Mouse (Mus musculus) heart, embryonic 13.5 days (tissue): ENCODE measurements around the gene Plekhg4. TPM values are rescaled to one million over a fixed set of nuclear protein-coding genes. Genes with fewer than 3 reads are reported as not detected.

Experiments
- ATAC-seq: fragments of 200-750 bp; cut with Nextera tagmentation; 2 replicates; pipeline ENCODE4 v1.8.0; 2017; ENCODE audit warnings: moderate TSS enrichment; ENCODE audit not compliant: insufficient number of reproducible peaks, low FRiP score, low TSS enrichment; ENCODE audit errors: extremely low read depth
- H3K27ac ChIP-seq: fragments of 300-500 bp; sonication (generic); replicated peaks from 2 replicates; pipeline ENCODE4 v1.5.1; 2015; ENCODE audit warnings: moderate library complexity, mild to moderate bottlenecking, inconsistent platforms
- H3K27me3 ChIP-seq: fragments of 300-500 bp; sonication (generic); replicated peaks from 2 replicates; pipeline ENCODE4 v1.6.1; 2015; ENCODE audit warnings: mild to moderate bottlenecking, inconsistent platforms
- H3K36me3 ChIP-seq: fragments of 300-500 bp; sonication (generic); 2 replicates; pipeline ENCODE4 v1.6.1; 2015; ENCODE audit warnings: mild to moderate bottlenecking, inconsistent platforms
- H3K4me1 ChIP-seq: fragments of 300-500 bp; sonication (generic); 2 replicates; pipeline ENCODE4 v1.6.1; 2015; ENCODE audit warnings: inconsistent platforms
- H3K4me2 ChIP-seq: fragments of 300-500 bp; sonication (generic); 2 replicates; pipeline ENCODE4 v1.6.1; 2015; ENCODE audit warnings: inconsistent platforms, mild to moderate bottlenecking, moderate library complexity
- H3K4me3 ChIP-seq: fragments of 300-500 bp; sonication (generic); 2 replicates; pipeline ENCODE4 v1.5.1; 2015; ENCODE audit warnings: moderate library complexity, mild to moderate bottlenecking, inconsistent platforms
- H3K9ac ChIP-seq: fragments of 300-500 bp; sonication (generic); 2 replicates; pipeline ENCODE4 v1.6.1; 2015; ENCODE audit warnings: inconsistent platforms, mild to moderate bottlenecking, moderate library complexity
- H3K9me3 ChIP-seq: fragments of 300-500 bp; sonication (generic); 2 replicates; pipeline ENCODE4 v1.6.1; 2016; ENCODE audit warnings: inconsistent platforms
- WGBS: fragments of 180-500 bp; shearing (Covaris S2); methylation state at CpG from one replicate; pipeline ENCODE4 v1.1.7; 2015; ENCODE audit warnings: mixed read lengths; 5-methylcytosine and 5-hydroxymethylcytosine counted together
- polyA plus RNA-seq: library from polyadenylated mRNA; unstranded; fragments of >200 nt; fragmentation: Nextera tagmentation; extraction: Ambion mirVana; gene quantifications from 2 replicates; pipeline ENCODE4 v1.2.1, GENCODE M21; 2015

Gene Plekhg4
- polyA plus RNA-seq, 1 experiment from 2014 or later = 0.23 TPM

- Histone ChIP-seq H3K4me1 (peaks cover 14% of the 10 kb centered on the region), H3K4me2 (no peak overlapping the region), H3K27me3 (peaks cover 33% of the 10 kb centered on the region), H3K9ac (peak overlapping the region; percentile 24; the same call in 1 of the 2 replicates), H3K27ac (no peak overlapping the region), H3K36me3 (no peaks in the 10 kb centered on the region), H3K9me3 (no peaks in the 10 kb centered on the region), H3K4me3 (no peak overlapping the region)
- ATAC-seq = no peak
- WGBS = 81% methylated on average over 12 of the region's 12 CpGs
Measured at GRCm38 (mm10) chr8:105380308-105380707, 7.2 kb downstream of the Plekhg4 start.

DNA sequence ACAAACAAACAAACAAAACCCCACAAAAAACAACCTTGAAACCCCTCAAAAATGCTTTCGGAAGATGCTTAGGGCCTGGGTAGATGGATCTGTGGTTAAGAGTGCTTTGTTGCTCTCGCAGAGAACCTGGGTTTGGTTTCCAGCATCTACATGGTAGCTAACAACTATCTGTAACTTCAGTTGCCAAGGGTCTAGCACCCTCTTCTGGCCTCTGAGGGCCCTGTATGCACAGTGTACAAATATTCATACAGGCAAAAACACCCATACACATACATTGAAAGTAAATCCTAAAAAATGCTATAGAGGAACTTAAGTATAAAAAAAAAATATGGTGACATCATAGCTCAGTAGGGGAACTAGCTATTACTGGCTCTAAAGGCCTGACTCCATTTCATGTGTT lies 11.0 kb downstream of the Plekhg4 start:
- no peak overlapping the region for H3K27ac ChIP-seq
- H3K4me3 ChIP-seq = no peak overlapping the region
- no peaks in the 10 kb centered on the region for H3K9me3 ChIP-seq
- ATAC-seq = no peak
- H3K4me2 ChIP-seq = no peak overlapping the region
- WGBS = 85% methylated on average over 2 of the region's 2 CpGs
- no peak overlapping the region for H3K9ac ChIP-seq
- peaks cover 34% of the 10 kb centered on the region for H3K4me1 ChIP-seq
- H3K36me3 ChIP-seq = no peaks in the 10 kb centered on the region
- peaks cover 19% of the 10 kb centered on the region for H3K27me3 ChIP-seq

DNA sequence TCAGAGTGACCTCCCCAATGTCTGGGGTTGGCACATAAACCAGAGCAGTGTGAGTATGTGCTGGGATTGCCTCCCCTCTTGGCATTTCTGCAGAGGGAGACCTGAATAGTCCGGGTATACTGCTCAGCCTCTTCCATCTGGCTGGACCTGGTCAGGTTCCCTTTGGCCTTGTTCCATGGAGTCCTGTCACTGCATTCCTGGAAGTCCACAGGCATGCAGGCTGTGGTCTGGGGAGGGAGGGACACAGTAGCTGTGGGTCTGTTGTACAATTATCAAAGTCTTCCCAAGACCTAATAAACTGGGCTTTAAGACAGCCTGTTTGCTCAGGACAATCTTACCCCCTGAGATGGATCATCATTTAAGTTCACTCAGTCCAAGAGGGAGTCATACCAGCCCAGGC lies 14.1 kb downstream of the Plekhg4 start:
- peak; percentile 52; the same call in 1 of the 2 replicates for ATAC-seq
- no peak overlapping the region for H3K27ac ChIP-seq
- no peak overlapping the region for H3K4me2 ChIP-seq
- no peaks in the 10 kb centered on the region for H3K9me3 ChIP-seq
- H3K36me3 ChIP-seq = no peaks in the 10 kb centered on the region
- 10% methylated on average over 1 of the region's 1 CpGs for WGBS
- no peak overlapping the region for H3K9ac ChIP-seq
- H3K4me3 ChIP-seq = no peak overlapping the region
- peaks cover 30% of the 10 kb centered on the region for H3K4me1 ChIP-seq
- peaks cover 34% of the 10 kb centered on the region for H3K27me3 ChIP-seq

GRCm38 (mm10) chr8:105389096-105389495 lies 16.0 kb downstream of the Plekhg4 start:
- H3K36me3 ChIP-seq = no peaks in the 10 kb centered on the region
- no peak overlapping the region for H3K27ac ChIP-seq
- 68% methylated on average over 6 of the region's 6 CpGs for WGBS
- ATAC-seq = no peak
- H3K4me1 ChIP-seq = peaks cover 38% of the 10 kb centered on the region
- peaks cover 43% of the 10 kb centered on the region for H3K27me3 ChIP-seq
- no peaks in the 10 kb centered on the region for H3K9me3 ChIP-seq
- H3K9ac ChIP-seq = no peak overlapping the region
- no peak overlapping the region for H3K4me2 ChIP-seq
- H3K4me3 ChIP-seq = no peak overlapping the region

DNA sequence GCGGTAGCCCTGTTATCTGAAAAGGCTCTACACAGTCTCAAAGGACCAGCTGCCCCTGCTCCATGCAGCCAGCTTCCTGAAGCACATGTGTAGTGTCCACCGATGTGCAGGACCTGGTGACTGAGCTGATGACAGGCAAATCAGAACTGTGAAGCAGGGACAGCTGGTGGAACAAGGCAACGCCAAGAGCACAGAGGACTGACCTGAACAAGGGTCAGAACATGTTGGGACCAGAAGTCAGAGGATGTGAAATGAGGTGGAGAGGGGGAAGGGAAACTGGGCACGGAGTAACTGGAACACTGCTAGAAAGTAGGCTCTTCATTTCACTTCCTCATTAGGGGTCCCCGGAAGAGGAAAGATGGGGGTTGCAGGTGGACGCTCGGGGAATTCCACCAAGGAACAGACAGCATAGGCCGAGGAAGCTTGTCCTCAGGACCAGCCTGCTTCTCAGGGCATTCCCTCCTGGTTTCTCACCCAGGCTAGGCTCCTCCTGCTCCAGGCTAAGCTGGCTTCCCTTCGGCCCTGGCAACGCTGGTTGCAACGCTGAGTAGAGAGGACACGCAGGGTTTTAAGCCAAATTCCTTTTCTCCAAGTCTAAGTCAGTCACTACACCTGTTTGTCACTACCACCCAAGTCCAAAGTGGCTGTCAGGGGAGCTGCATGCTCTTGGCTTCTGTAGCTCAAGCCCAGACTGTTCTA lies 20.2 kb downstream of the Plekhg4 start:
- Histone ChIP-seq H3K27me3 (peaks cover 63% of the 10 kb centered on the region), H3K9me3 (no peaks in the 10 kb centered on the region), H3K27ac (no peak overlapping the region), H3K36me3 (no peaks in the 10 kb centered on the region), H3K4me2 (no peak overlapping the region), H3K9ac (no peak overlapping the region), H3K4me1 (peaks cover 13% of the 10 kb centered on the region), H3K4me3 (no peak overlapping the region)
- no peak for ATAC-seq
- WGBS = 69% methylated on average over 12 of the region's 12 CpGs

DNA sequence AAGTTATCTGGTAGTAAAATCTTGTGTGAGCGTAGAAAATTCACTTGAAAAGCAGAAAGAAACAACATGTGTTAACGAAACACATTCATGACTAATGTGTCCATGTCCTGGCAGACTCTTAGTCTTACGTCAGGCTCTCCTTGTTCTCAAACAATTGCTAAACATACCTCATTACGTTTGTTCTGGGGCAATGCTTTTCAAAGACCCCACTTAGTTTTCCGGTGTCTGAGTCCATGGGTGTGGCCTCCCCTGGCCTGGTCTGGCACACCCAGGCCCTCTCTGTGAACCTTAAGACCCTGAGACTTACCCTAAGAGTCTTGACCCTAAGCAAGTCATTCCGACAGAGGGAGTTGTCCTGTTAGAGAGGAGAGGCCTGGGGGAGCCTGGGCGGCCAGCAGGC lies 20.8 kb downstream of the Plekhg4 start:
- ATAC-seq = no peak

DNA sequence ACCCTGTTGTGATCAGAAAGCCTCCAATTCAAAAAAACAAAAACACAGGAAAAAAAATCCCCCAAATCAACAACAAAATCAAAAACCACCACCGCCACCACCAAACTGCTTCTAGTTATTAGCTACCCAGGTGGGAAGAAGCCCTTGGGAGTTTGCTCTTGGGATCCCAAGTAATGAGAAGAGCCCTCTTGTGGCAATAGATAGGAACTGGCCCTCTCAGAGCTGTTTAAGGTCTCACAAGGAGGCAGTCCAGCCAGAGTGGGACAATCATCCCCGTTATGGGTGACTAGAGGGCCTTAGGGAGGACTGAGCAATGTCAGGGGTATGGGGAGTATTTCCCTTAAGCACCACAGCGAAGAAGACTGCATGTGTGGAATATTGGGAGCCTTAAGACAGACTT lies 24.7 kb downstream of the Plekhg4 start:
- Histone ChIP-seq H3K4me2 (no peak overlapping the region), H3K27me3 (peaks cover 39% of the 10 kb centered on the region), H3K36me3 (no peaks in the 10 kb centered on the region), H3K27ac (no peak overlapping the region), H3K9ac (no peak overlapping the region), H3K4me3 (no peak overlapping the region), H3K9me3 (no peaks in the 10 kb centered on the region; the same call in 1 of the 2 replicates), H3K4me1 (peaks cover 7% of the 10 kb centered on the region)
- 25% methylated on average over 3 of the region's 3 CpGs for WGBS
- ATAC-seq = no peak

More for the DNA sequence above, 20.8 kb downstream of the Plekhg4 start:
- H3K36me3 ChIP-seq = no peaks in the 10 kb centered on the region
- H3K27me3 ChIP-seq = peaks cover 69% of the 10 kb centered on the region
- H3K9ac ChIP-seq = no peak overlapping the region
- no peak overlapping the region for H3K4me3 ChIP-seq
- WGBS = 79% methylated on average over 7 of the region's 7 CpGs
- H3K4me2 ChIP-seq = no peak overlapping the region
- H3K9me3 ChIP-seq = no peaks in the 10 kb centered on the region
- no peak overlapping the region for H3K27ac ChIP-seq
- H3K4me1 ChIP-seq = peaks cover 8% of the 10 kb centered on the region

DNA sequence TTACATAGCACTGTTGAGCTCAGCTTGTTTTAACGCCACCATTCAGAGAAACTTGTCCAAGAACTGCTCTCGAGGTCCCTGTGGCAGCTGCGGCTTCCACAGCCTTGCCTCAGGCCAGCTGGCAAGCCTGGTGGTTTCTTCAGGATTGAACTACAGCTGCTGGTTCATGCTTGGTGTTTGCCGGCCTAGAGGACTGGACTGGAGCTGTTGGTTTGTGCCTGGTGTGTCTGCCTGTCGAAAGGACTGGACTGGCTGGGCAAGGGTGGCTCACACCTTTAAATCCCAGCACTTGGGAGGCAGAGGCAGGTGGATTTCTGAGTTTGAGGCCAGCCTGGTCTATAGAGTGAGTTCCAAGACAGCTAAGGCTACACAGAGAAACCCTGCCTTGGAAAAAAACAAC lies 26.9 kb downstream of the Plekhg4 start:
- peaks cover 23% of the 10 kb centered on the region for H3K27me3 ChIP-seq
- no peaks in the 10 kb centered on the region; the same call in 1 of the 2 replicates for H3K9me3 ChIP-seq
- H3K4me2 ChIP-seq = no peak overlapping the region
- H3K9ac ChIP-seq = no peak overlapping the region
- H3K4me3 ChIP-seq = no peak overlapping the region
- no peaks in the 10 kb centered on the region for H3K4me1 ChIP-seq
- WGBS = 83% methylated on average over 5 of the region's 5 CpGs
- no peak overlapping the region for H3K27ac ChIP-seq
- ATAC-seq = no peak
- no peaks in the 10 kb centered on the region for H3K36me3 ChIP-seq

GRCm38 (mm10) chr8:105403467-105403866 lies 30.4 kb downstream of the Plekhg4 start:
- H3K9me3 ChIP-seq = no peaks in the 10 kb centered on the region; the same call in 1 of the 2 replicates
- no peak overlapping the region for H3K4me3 ChIP-seq
- no peaks in the 10 kb centered on the region for H3K36me3 ChIP-seq
- 78% methylated on average over 8 of the region's 8 CpGs for WGBS
- no peak overlapping the region for H3K27ac ChIP-seq
- no peaks in the 10 kb centered on the region for H3K4me1 ChIP-seq
- H3K27me3 ChIP-seq = 0 out of 2 replicates have a peak, but pooled peaks cover 4% of the 10 kb centered on the region
- no peak overlapping the region for H3K9ac ChIP-seq
- no peak for ATAC-seq
- H3K4me2 ChIP-seq = no peak overlapping the region

- Histone ChIP-seq H3K27ac (no peak overlapping the region), H3K36me3 (no peaks in the 10 kb centered on the region), H3K4me1 (no peaks in the 10 kb centered on the region), H3K27me3 (no peaks in the 10 kb centered on the region), H3K4me3 (no peak overlapping the region), H3K9me3 (no peaks in the 10 kb centered on the region; the same call in 1 of the 2 replicates), H3K4me2 (no peak overlapping the region), H3K9ac (no peak overlapping the region)
- ATAC-seq = no peak
- WGBS = 69% methylated on average over 1 of the region's 1 CpGs
Measured at GRCm38 (mm10) chr8:105404496-105404895, 31.4 kb downstream of the Plekhg4 start.

- Histone ChIP-seq H3K4me1 (no peaks in the 10 kb centered on the region), H3K4me3 (no peak overlapping the region), H3K36me3 (no peaks in the 10 kb centered on the region), H3K27me3 (no peaks in the 10 kb centered on the region), H3K4me2 (no peak overlapping the region), H3K9me3 (no peaks in the 10 kb centered on the region), H3K9ac (no peak overlapping the region), H3K27ac (no peak overlapping the region)
- WGBS = 70% methylated on average over 10 of the region's 10 CpGs
- no peak for ATAC-seq
Measured at GRCm38 (mm10) chr8:105406416-105406815, 33.3 kb downstream of the Plekhg4 start.

- H3K27ac ChIP-seq = no peak overlapping the region
- ATAC-seq = no peak
- peaks cover 2% of the 10 kb centered on the region for H3K4me1 ChIP-seq
- H3K9me3 ChIP-seq = no peaks in the 10 kb centered on the region
- peaks cover 13% of the 10 kb centered on the region for H3K27me3 ChIP-seq
- no peak overlapping the region for H3K4me3 ChIP-seq
- H3K9ac ChIP-seq = no peak overlapping the region
- WGBS = 48% methylated on average over 7 of the region's 7 CpGs
- H3K36me3 ChIP-seq = no peaks in the 10 kb centered on the region
- H3K4me2 ChIP-seq = no peak overlapping the region
Measured at GRCm38 (mm10) chr8:105408331-105408730, 35.3 kb downstream of the Plekhg4 start.
